Mouse (Mus musculus): ENCODE data around the gene Unc13b. TPM values are rescaled to one million over a fixed set of nuclear protein-coding genes. Genes with fewer than 3 reads are reported as not detected.
A peak's percentile ranks its signal among the peaks of the same experiment; 100 is the strongest.
"Not testable (repeated sequence)": the region's sequence is repeated elsewhere in the genome, so short reads cannot be mapped to it uniquely, and the experiment has no call there.

Unc13b gene
- polyA plus RNA-seq, 1 experiment = 65.5 TPM

- TF ChIP-seq CTCF (IDR thresholded peaks at IDR 0.05; ENCODE audit: borderline replicate concordance, extremely low read depth, insufficient read depth, insufficient read length) (no peak), POLR2A (IDR thresholded peaks at IDR 0.05; ENCODE audit: borderline replicate concordance, extremely low read depth, insufficient read depth, insufficient read length, poor library complexity, severe bottlenecking) (no peak)
Observed at GRCm38 (mm10) chr4:43114512-43114911, 55.8 kb downstream of the Unc13b start.

DNA sequence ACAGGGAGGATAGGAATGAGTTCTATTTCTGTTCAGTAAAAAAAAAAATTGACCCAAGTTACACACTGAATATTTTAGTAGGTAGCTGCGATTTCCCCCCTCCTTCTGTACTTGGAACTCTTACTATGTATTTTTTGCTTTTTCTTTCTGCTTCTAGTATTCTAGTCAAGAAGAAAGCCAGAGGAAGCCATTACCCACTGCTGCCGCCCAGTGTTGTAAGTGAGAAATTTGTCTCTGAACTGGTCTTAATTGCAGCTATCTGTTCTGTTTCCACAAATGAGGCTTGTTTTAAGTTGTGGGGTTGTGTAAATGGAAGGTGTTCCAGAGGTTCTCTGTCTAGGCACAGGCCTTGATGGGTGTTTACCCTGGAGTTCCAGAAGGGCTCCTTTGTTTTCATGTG is 56.2 kb downstream of the Unc13b start:
- TF ChIP-seq POLR2A (IDR thresholded peaks at IDR 0.05; ENCODE audit: borderline replicate concordance, extremely low read depth, insufficient read depth, insufficient read length, poor library complexity, severe bottlenecking) (no peak), CTCF (IDR thresholded peaks at IDR 0.05; ENCODE audit: borderline replicate concordance, extremely low read depth, insufficient read depth, insufficient read length) (peak; percentile 65; the same call in 1 of the 2 replicates)
- peak; percentile 81 for DNase-seq (ENCODE audit: low read depth)

More at GRCm38 (mm10) chr4:43114512-43114911, 55.8 kb downstream of the Unc13b start:
- no peak for DNase-seq (ENCODE audit: low read depth)

GRCm38 (mm10) chr4:43116249-43116648 is 57.5 kb downstream of the Unc13b start:
- TF ChIP-seq POLR2A (IDR thresholded peaks at IDR 0.05; ENCODE audit: borderline replicate concordance, extremely low read depth, insufficient read depth, insufficient read length, poor library complexity, severe bottlenecking) (no peak), CTCF (IDR thresholded peaks at IDR 0.05; ENCODE audit: borderline replicate concordance, extremely low read depth, insufficient read depth, insufficient read length) (no peak)
- DNase-seq (ENCODE audit: low read depth) = no peak

GRCm38 (mm10) chr4:43129750-43130149 is 71.0 kb downstream of the Unc13b start:
- TF ChIP-seq POLR2A (IDR thresholded peaks at IDR 0.05; ENCODE audit: borderline replicate concordance, extremely low read depth, insufficient read depth, insufficient read length, poor library complexity, severe bottlenecking) = no peak
- no peak for TF ChIP-seq CTCF (IDR thresholded peaks at IDR 0.05; ENCODE audit: borderline replicate concordance, extremely low read depth, insufficient read depth, insufficient read length)
- DNase-seq (ENCODE audit: low read depth) = no peak

DNA sequence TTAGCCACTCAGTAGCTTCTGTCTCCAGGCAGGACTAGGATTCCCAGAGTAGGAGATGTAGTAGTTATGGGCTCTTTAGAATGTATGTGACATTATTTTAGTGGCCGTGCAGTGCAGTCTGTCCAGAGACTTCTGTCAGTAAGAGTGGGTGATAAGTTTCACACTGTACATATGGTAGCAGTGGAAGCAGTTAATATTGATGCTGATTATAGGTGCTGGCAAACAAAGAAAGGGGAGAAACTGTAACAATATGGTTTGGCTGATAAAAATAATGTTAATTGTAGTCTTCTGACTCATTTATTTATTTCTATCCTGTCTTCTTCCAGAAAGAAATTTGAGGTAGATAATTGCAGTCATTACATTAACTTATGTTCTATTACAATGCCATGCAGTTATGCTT is 83.9 kb downstream of the Unc13b start:
- no peak for DNase-seq (ENCODE audit: low read depth)
- no peak for TF ChIP-seq CTCF (IDR thresholded peaks at IDR 0.05; ENCODE audit: borderline replicate concordance, extremely low read depth, insufficient read depth, insufficient read length)
- no peak for TF ChIP-seq POLR2A (IDR thresholded peaks at IDR 0.05; ENCODE audit: borderline replicate concordance, extremely low read depth, insufficient read depth, insufficient read length, poor library complexity, severe bottlenecking)

DNA sequence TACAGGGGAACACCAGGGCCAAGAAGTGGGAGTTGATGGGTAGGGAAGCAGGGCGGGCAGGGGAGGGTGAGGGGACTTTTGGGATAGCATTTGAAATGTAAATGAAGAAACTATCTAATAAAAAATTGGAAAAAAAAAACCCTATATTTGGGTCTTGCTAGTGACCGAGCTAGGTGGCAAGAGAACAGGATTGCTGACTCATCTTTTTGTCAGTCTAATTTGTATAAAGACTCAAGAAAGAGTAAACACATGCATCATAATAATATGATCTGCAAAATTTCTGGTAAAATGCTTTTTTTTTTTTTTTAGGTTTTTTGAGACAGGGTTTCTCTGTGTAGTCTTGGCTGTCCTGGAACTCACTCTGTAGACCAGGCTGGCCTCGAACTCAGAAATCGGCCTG is 93.7 kb downstream of the Unc13b start:
- DNase-seq (ENCODE audit: low read depth) = not testable (repeated sequence)

- DNase-seq (ENCODE audit: low read depth) = no peak
- no peak for TF ChIP-seq CTCF (IDR thresholded peaks at IDR 0.05; ENCODE audit: borderline replicate concordance, extremely low read depth, insufficient read depth, insufficient read length)
- no peak for TF ChIP-seq POLR2A (IDR thresholded peaks at IDR 0.05; ENCODE audit: borderline replicate concordance, extremely low read depth, insufficient read depth, insufficient read length, poor library complexity, severe bottlenecking)
Observed at GRCm38 (mm10) chr4:43160045-43160444, 101.3 kb downstream of the Unc13b start.

- no peak for TF ChIP-seq POLR2A (IDR thresholded peaks at IDR 0.05; ENCODE audit: borderline replicate concordance, extremely low read depth, insufficient read depth, insufficient read length, poor library complexity, severe bottlenecking)
- TF ChIP-seq CTCF (IDR thresholded peaks at IDR 0.05; ENCODE audit: borderline replicate concordance, extremely low read depth, insufficient read depth, insufficient read length) = no peak
Observed at GRCm38 (mm10) chr4:43161124-43161657, 102.4 kb downstream of the Unc13b start.

DNA sequence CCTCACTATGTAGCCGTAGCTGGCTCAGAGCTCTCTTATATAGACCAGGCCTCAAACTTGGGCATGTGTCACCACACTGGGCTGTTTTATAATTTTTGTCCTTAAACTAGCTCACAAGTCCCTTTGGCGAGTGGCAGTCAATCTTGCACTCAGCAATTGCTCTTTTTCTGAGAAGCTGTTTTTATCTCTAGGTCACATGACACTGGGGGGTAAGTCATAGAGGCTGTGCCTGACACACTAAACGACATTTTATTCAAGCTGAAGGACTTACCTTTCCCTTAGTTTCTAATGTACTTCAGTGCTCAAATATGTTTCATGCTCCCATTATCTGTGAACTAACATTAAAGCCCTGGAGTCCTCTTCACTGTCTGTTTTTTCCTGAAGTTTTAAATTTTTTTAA is 104.5 kb downstream of the Unc13b start:
- TF ChIP-seq POLR2A (IDR thresholded peaks at IDR 0.05; ENCODE audit: borderline replicate concordance, extremely low read depth, insufficient read depth, insufficient read length, poor library complexity, severe bottlenecking) (no peak), CTCF (IDR thresholded peaks at IDR 0.05; ENCODE audit: borderline replicate concordance, extremely low read depth, insufficient read depth, insufficient read length) (no peak)

More at GRCm38 (mm10) chr4:43161124-43161657, 102.4 kb downstream of the Unc13b start:
- DNase-seq (ENCODE audit: low read depth) = no peak

DNA sequence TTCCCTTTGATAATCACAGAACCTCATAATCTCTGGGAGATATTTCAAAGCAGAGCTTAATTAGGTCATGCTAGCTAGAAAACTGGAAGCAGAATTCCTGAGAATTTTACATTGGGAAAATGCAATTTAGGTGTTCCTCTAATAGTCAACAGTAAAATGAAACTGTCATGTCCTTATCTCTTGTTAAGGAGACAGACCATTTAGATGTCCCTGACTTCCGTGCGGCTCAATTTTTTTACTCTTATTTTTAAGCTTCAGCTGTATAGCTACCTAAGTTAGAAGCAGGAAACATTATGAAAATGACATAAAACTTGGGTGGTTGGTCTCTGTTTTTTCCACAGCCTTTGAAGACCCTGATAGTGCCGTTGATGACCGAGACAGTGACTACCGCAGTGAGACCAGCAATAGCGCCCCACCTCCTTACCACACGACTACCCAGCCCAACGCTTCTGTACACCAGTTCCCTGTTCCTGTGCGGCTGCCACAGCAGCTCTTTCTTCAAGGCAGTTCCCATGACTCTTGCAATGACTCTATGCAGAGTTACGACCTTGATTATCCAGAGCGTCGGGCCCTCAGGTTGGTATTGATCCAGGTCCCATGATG is 106.8 kb downstream of the Unc13b start:
- TF ChIP-seq CTCF (IDR thresholded peaks at IDR 0.05; ENCODE audit: borderline replicate concordance, extremely low read depth, insufficient read depth, insufficient read length) (no peak), POLR2A (IDR thresholded peaks at IDR 0.05; ENCODE audit: borderline replicate concordance, extremely low read depth, insufficient read depth, insufficient read length, poor library complexity, severe bottlenecking) (no peak)
- no peak for DNase-seq (ENCODE audit: low read depth)

More for the DNA sequence above, 104.5 kb downstream of the Unc13b start:
- no peak for DNase-seq (ENCODE audit: low read depth)

DNA sequence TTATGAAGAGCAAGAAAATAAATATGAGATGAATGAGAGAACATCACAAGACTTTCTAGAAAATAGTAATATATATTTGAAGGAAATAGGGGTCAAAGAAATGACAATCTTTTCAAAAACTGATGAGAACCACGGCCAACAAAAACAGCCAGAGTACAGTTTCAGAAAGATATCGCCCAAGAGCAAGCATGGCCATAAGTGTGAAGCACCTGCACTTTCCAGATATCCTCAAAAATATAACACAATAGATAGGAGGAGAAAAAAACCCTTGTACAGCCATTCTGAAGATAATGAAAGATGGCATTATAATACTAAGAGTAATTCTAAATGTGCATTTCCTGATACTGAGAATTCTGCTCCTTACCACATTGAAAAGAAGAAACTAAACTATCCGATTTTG is 111.3 kb downstream of the Unc13b start:
- DNase-seq (ENCODE audit: low read depth) = no peak
- no peak for TF ChIP-seq CTCF (IDR thresholded peaks at IDR 0.05; ENCODE audit: borderline replicate concordance, extremely low read depth, insufficient read depth, insufficient read length)
- TF ChIP-seq POLR2A (IDR thresholded peaks at IDR 0.05; ENCODE audit: borderline replicate concordance, extremely low read depth, insufficient read depth, insufficient read length, poor library complexity, severe bottlenecking) = no peak

DNA sequence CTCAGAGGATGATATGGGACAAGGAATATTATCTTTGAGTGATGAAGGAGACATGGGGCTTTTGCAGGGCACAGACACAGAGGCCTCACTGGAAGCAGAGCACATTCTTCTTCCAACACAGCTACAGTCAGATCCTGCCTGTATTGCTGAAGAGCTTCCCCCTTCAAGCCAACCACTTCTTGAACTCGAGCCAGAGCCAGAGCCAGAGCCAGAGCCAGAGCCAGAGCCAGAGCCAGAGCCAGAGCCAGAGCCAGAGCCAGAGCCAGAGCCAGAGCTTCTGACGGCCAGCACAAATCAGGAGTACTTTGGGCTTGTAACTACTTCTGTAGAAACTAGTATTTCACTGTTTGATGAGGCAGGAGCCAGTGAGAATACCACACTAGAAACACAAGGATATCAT is 118.4 kb downstream of the Unc13b start:
- no peak for TF ChIP-seq POLR2A (IDR thresholded peaks at IDR 0.05; ENCODE audit: borderline replicate concordance, extremely low read depth, insufficient read depth, insufficient read length, poor library complexity, severe bottlenecking)
- no peak for TF ChIP-seq CTCF (IDR thresholded peaks at IDR 0.05; ENCODE audit: borderline replicate concordance, extremely low read depth, insufficient read depth, insufficient read length)
- no peak for DNase-seq (ENCODE audit: low read depth)

Data from brain, embryonic 14.5 days (tissue).